Mouse (Mus musculus): ENCODE data around the gene Bcas3.

The Bcas3 gene

GRCm38 (mm10) chr11:85759634-85760439 is 406.9 kb downstream of the Bcas3 start:
- DNase-seq, result no peak

- peak; percentile 37 for DNase-seq
Observed at GRCm38 (mm10) chr11:85760486-85761141, 407.6 kb downstream of the Bcas3 start.

GRCm38 (mm10) chr11:85761170-85761569 is 408.2 kb downstream of the Bcas3 start:
- DNase-seq, result no peak

- DNase-seq, result no peak
Observed at GRCm38 (mm10) chr11:85763655-85764054, 410.7 kb downstream of the Bcas3 start.

DNA sequence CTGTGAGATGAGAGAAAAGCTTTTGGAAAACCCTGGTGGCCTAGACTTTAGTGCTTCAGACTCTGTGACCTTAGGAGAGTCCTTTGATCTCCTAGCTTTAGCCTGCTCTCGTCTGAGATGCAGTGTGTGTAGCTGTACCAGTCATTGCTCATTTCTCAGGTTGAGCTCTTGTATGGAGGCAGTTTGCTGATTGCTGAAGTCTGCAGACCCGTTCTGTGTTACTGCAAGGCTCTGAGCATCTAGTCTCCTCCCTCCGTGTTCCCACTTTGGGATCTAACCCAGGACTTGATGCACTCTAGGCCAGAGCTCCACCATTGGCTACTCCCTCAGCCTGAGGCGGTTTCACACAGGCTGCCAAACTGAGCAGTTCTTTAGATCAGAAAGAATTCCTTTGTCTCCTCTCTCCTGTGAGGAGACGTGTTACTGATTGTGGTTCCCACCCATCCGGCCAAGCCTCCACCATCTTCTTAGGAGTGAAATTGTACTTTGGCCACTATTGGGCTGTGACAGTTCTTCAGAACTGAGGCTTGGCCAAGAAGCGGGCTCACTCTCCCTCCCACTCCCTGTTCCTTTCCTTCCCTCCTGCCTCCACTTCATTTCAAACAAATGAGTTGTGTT is 413.2 kb downstream of the Bcas3 start:
- peak; percentile 60 for DNase-seq

- no peak for DNase-seq
Observed at GRCm38 (mm10) chr11:85766811-85767210, 413.8 kb downstream of the Bcas3 start.

GRCm38 (mm10) chr11:85769740-85770139 is 416.8 kb downstream of the Bcas3 start:
- DNase-seq, result no peak

GRCm38 (mm10) chr11:85773391-85773790 is 420.4 kb downstream of the Bcas3 start:
- no peak for DNase-seq

- DNase-seq, result no peak
Observed at GRCm38 (mm10) chr11:85774707-85775106, 421.7 kb downstream of the Bcas3 start.

DNA sequence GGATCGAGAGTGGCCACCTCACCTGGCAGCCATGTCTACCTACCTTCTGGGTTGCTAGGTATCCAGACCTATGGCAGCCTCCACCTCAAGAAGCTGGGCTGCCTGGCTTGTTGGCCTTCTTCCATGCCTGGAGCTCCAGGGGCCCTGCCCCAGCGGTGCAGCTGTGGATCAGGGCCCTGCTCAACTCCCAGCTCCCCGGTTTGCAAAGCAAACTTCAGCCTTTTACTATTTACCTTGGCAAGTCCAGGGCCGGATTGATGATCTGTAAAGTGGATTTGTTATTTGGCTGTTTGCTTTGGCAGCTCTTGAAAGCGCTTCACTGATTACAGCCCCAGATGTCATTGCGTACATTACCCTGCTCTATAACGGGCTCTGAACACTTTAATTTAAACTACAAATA is 422.5 kb downstream of the Bcas3 start:
- DNase-seq, result no peak

DNA sequence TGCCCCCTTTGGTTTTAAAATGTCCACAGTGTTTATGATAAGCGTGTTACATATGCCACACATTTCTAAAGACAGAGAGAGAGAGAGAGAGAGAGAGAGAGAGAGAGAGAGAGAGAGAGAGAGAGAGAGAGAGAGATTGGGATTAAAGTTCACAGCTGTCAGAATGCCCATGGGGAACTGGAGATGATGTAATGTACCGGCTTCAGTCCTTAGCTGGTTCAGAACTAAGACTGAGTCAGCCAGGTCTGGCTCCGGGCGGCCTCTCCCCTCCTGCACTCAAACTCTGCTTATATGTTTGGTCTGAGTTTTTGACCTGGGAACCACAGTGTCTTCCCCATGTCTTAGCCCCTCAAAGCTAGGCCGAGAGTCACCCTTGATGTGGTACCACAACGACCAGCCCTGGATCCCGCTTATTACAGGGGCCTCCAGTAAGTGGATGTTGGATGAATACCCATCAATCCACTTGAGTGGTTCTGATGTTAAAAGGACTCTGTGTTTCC is 423.9 kb downstream of the Bcas3 start:
- no peak for DNase-seq

GRCm38 (mm10) chr11:85777950-85778349 is 425.0 kb downstream of the Bcas3 start:
- no peak for DNase-seq

DNA sequence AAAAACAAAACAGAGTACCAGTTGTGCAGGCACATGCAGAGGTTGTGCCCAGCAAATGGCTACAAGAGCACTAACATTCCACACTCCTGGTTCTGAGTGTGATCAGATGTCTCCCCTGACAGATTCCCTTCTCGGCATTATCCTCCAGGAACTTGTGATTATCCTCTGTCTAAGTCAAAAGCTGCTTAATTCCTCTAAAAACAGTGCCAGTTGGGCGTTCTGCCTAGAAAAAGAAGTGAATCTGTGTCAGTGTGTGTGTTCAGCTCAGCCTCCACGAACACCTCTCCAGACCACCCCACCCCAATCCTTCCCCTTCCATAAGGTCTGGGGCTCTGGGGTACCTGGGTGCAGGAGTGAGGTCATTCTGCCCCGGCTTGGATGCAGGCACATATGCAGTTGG is 427.3 kb downstream of the Bcas3 start:
- DNase-seq, result no peak

DNA sequence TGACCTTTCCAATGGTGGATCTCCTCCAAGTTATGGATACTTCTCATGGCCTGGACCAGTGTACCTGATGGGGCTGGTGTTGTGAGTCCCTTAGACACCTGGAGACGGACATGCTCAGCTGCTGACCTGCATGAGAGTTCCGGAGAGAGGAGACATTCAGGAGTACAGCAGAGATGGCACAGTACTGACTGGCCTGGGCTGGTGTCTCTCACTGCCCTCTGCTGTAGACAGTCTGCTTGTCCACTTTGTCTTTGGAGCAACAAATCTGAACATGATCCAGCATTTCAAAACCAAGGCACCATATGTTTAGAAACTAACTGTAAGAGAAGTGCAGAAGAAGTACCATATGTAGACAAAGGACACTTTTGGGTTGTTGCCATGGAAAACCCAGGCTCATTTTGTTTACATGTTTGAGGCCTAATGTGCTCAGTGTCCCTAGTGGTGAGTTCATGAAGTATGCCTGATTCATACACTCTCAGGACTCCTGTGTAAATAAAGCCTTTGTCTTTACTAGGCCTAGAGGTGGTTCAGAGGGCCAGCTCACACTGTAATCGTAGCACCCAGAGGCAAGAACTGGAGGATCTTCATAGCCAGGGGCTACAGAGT is 433.2 kb downstream of the Bcas3 start:
- DNase-seq, result peak; percentile 40

DNA sequence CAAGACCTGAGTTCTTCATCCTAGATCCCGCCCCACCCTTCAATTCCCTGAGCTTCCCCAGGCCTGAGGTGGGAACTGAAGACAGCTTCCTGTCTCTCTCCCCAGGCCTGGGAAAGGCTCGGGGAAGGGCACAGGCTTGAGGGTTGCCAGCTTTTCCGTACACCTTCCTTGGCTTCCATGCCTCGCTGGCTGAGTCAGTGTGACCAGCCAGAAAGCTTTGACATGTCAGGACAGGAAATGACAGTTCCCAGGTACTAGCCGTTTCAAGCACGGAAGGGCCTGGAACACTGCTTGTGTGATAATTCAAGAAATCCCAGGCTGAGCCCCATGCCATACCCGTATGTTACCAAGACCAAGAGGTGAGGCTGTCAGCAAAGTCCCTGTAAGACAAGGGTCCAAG is 436.8 kb downstream of the Bcas3 start:
- DNase-seq, result no peak

DNA sequence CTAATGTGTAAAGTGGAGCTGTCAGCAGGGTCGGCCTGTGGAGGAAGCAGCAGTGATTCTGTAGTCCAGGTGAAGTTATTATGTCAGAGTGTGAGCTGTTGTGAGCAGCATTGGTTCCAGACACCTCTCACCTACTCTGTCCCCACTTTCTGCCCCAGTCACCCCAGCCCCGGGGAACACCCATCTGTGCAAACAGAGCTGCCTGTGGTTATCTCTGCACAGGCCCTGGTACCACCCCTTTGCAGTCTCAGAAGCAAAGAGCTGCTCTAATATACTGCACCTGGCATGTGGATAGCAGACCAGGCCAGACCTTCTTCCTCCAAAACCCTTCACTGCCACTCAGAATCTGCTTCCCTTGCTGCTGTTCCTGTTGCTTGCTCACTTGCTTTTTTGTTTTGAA is 437.3 kb downstream of the Bcas3 start:
- no peak for DNase-seq

DNA sequence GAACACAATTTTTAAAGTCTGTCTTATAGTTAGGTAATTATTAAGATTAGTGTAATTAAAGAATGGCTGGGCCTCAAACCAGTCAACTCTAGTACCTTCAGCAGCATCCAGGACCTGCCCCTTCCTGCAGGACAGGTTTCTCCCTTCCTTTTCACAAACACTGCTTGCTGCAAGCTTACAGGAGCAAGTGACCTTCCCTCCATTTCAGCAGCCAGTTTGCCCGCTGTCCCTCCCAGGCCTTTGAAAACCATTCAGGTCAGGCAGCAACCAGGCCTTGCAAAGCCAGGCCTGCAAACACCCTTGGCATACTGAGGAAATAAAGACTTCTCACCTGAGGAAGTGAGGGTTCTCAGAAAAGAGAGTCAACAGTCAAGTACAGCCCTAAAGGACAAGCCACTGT is 438.2 kb downstream of the Bcas3 start:
- no peak for DNase-seq

DNA sequence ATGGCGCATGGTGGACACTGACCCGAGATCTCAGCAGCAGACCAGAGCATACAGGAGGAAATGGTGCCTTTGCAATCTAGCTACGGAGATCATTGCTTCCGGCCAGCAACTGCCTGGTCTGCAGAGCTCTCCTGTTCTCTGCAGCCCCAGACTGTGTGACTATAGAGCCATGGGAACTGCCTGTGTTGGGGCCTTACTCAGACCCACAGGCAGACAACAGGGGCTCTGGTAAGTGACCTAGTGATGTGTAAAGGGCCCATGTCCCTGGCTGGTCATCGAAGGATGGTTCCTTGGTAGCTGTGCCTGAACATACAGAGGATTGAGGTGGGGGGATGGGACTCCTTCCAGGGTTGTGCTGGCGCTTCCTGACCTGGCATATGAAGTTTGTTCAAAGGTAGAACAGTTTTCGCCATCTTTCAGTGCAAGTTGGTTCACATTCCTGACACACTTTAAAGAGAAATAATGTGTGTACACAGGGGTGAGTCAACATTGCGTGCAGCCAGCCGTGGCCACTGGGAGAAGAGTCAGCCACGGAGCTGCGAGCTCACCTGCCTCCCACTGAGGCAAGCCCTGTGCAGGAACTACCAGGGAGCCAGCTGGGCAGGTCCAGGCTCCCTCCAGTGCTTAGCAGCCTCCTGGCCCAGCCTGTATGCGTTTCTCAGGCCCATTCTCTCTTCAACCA is 439.7 kb downstream of the Bcas3 start:
- DNase-seq, result no peak

DNA sequence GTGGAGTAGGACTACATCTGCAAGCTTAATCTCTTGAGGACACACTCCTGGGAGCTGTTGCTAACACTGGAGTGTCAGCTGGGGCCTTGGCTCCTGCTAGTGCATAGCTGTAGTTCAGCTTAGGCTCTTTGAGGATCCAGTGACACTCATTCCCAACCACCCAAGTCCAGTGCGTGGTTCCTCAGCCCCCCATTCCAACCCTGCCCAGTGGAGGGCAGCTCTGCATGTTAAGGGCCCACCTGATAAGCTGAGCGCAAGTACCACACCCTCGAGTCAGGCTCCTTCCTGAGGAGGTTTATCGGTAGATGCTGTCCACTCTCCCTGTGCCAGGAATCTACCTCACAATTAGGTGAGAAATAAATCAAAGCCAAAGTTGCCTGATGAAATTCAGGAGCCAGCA is 446.5 kb downstream of the Bcas3 start:
- no peak for DNase-seq

- DNase-seq, result peak; percentile 36
Observed at GRCm38 (mm10) chr11:85799856-85800255, 446.9 kb downstream of the Bcas3 start.

DNA sequence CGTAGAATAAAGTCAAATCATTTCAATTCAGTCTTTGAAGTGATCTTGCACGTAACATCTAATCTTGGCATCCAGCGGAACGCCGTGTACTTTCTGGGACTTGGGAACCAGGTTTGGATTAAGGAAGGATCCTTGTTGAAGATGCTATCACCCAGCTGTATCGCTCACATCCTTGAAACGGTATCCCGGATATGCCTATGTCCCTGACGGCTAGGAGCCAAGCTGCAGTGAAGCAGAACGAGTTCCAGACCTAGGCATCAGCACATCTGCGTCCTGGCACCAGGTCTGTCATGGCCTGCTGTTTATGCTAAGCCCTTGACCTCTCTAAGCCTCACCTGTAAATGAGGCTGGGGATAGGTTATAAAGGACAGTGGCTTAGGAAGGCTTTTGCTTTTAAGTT is 447.4 kb downstream of the Bcas3 start:
- DNase-seq, result no peak

- no peak for DNase-seq
Observed at GRCm38 (mm10) chr11:85804048-85804447, 451.1 kb downstream of the Bcas3 start.

GRCm38 (mm10) chr11:85805779-85806178 is 452.8 kb downstream of the Bcas3 start:
- no peak for DNase-seq

Data from embryo, embryonic 11 days (tissue).